10 mouse cellular contexts compared by ENCODE assay signal in the genomic region with DNA sequence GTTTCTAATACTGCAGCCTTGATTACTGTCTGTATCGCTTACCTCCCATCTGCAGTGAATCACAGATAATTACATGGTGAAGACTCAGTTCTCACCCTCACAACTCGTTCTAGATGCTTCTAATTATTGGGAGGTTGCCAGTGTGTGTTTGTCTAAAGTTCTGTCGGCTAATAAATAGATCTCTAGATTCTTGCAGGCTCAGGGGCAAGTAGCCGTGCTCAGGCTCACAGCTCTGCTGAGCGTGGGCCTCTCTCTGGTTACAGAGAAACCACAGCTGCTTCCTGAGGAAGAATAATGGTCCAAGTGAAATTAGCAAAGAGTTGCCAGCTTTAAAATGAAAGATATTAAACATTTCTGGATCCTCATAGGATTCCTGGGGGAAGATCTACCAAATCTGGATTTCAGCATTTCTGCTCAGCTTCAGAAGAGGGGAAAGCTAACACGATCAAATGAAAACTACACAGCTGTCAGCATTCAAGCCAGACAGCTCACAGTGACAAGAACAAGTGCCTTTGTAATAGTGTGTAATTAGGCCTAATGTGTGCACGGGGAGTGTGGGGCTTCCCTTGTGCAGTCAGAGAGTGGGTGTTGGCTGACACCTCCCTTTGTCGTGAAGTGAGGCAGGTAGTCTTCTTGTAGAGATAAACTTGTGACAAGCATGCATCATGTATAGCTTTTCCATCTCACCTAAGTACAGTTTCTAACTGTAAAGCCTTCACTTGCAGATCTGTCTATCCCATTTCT.
DNase-seq lines count a peak whose midpoint lies in the region; ATAC-seq lines count a peak whose summit lies in the region.
"Had no signal": no experiment of that assay in that cellular context is flagged by ENCODE, and none has a peak within 500 bp of the region (broad histone marks: within the 10 kb centered on the region; RNA-seq: fewer than 3 reads in every experiment).

No protein-coding gene starts in this region.

- H3K9ac ChIP-seq in heart, embryonic 13.5 days: peak overlapping the region; percentile 42; the same call in 1 of the 2 replicates
- no peak overlapping the region for H3K9ac ChIP-seq in lung, embryonic 16.5 days (ENCODE audit: low read length)
- H3K9ac ChIP-seq in neural tube, embryonic 15.5 days (replicated peaks): no peak overlapping the region

- no peaks in the 10 kb centered on the region for H3K27me3 ChIP-seq in heart, embryonic 13.5 days (replicated peaks)
- no peaks in the 10 kb centered on the region for H3K27me3 ChIP-seq in lung, embryonic 16.5 days (ENCODE audit: control insufficient read depth, insufficient read depth, low read depth, low read length)
- no peaks in the 10 kb centered on the region for H3K27me3 ChIP-seq in neural tube, embryonic 15.5 days (replicated peaks)

- WGBS in heart, embryonic 13.5 days: 38% methylated on average over 8 of the region's 8 CpGs
- WGBS in lung, embryonic 16.5 days: 28% methylated on average over 8 of the region's 8 CpGs
- WGBS in neural tube, embryonic 15.5 days: 36% methylated on average over 8 of the region's 8 CpGs

- intact Hi-C loops in left cerebral cortex, postnatal 36 days (cut with DNase I): no loop called here

- no peak overlapping the region for H3K4me2 ChIP-seq in heart, embryonic 13.5 days
- H3K4me2 ChIP-seq in lung, embryonic 16.5 days (ENCODE audit: low read depth, low read length): no peak overlapping the region
- H3K4me2 ChIP-seq in neural tube, embryonic 15.5 days: no peak overlapping the region

- peaks cover 53% of the 10 kb centered on the region for H3K4me1 ChIP-seq in heart, embryonic 13.5 days
- peaks cover 4% of the 10 kb centered on the region; the same call in 1 of the 2 replicates for H3K4me1 ChIP-seq in lung, embryonic 16.5 days (replicated peaks; ENCODE audit: control insufficient read depth, insufficient read depth, low read length)
- 0 out of 2 replicates have a peak, but pooled peaks cover 7% of the 10 kb centered on the region for H3K4me1 ChIP-seq in neural tube, embryonic 15.5 days

- peak overlapping the region; percentile 46 for H3K27ac ChIP-seq in heart, embryonic 13.5 days (replicated peaks)
- no peak overlapping the region for H3K27ac ChIP-seq in lung, embryonic 16.5 days (ENCODE audit: low read length)
- 0 out of 2 replicates have a peak overlapping the region, but pooled peaks have one; percentile 18 for H3K27ac ChIP-seq in neural tube, embryonic 15.5 days (replicated peaks)
- H3K27ac ChIP-seq: heart, adult 2 months had no signal

- no peaks in the 10 kb centered on the region for H3K9me3 ChIP-seq in heart, embryonic 13.5 days
- no peaks in the 10 kb centered on the region for H3K9me3 ChIP-seq in lung, embryonic 16.5 days (ENCODE audit: control insufficient read depth, low read length)
- no peaks in the 10 kb centered on the region for H3K9me3 ChIP-seq in neural tube, embryonic 15.5 days (replicated peaks)

- peaks cover 32% of the 10 kb centered on the region for H3K36me3 ChIP-seq in heart, embryonic 13.5 days
- H3K36me3 ChIP-seq in lung, embryonic 16.5 days (ENCODE audit: control insufficient read depth, insufficient read depth, low read length): peaks cover 2% of the 10 kb centered on the region; the same call in 1 of the 2 replicates
- H3K36me3 ChIP-seq in neural tube, embryonic 15.5 days: no peaks in the 10 kb centered on the region

- ATAC-seq in heart, embryonic 13.5 days (ENCODE audit: extremely low read depth, insufficient number of reproducible peaks, low FRiP score, low TSS enrichment): no peak
- 0 out of 2 replicates have a peak, but pooled peaks have one; percentile 53 for ATAC-seq in lung, embryonic 16.5 days (ENCODE audit: low read depth)
- ATAC-seq in common myeloid progenitor, adult 5-6 weeks (replicated peaks; ENCODE audit: low read depth, poor library complexity, severe bottlenecking): peak; percentile 72
- ATAC-seq in neural tube, embryonic 15.5 days (ENCODE audit: low FRiP score): no peak

- DNase-seq in heart, adult 9 months (ENCODE audit: low spot score in 2 of 2): no peak
- DNase-seq in lung, adult 18-20 months: no peak
- DNase-seq in layer of hippocampus, postnatal 10 days (ENCODE audit: low spot score in 2 of 2): no peak
- DNase-seq in left cerebral cortex, postnatal 36 days (ENCODE audit: low spot score in 2 of 2): no peak
- DNase-seq: cerebellum, adult 11-12 months; heart, adult 2 months had no signal

- H3K4me3 ChIP-seq in heart, embryonic 13.5 days: no peak overlapping the region
- no peak overlapping the region for H3K4me3 ChIP-seq in lung, embryonic 16.5 days (ENCODE audit: low read length)
- H3K4me3 ChIP-seq in neural tube, embryonic 15.5 days (replicated peaks): no peak overlapping the region
- H3K4me3 ChIP-seq: heart, adult 2 months had no signal

Comparison
In these comparisons a context has a peak if more than half of its experiments do, and no peak if none do; other contexts are left out.
1. ATAC-seq: peak in lung, embryonic 16.5 days (single experiment) and common myeloid progenitor, adult 5-6 weeks (single experiment); none in heart, embryonic 13.5 days (single experiment) and neural tube, embryonic 15.5 days (single experiment).